Mouse (Mus musculus) kidney, postnatal 14 days (tissue): Measurements from ENCODE around the gene Lrrn3.

Experiments
- DNase-seq: peaks from one replicate; pipeline ENCODE4 v3.0.0; 2022; ENCODE audit warnings: mixed read lengths

Gene Lrrn3

GRCm38 (mm10) chr12:41486331-41486730 lies at the start of gene Lrrn3:
Gene Lrrn3, minus strand, starts transcription at chr12:41486431.
- DNase-seq, result no peak

GRCm38 (mm10) chr12:41528410-41528809 lies 42.2 kb upstream of the Lrrn3 start:
- DNase-seq, result no peak

- no peak for DNase-seq
Observed at GRCm38 (mm10) chr12:41526688-41527087, 40.5 kb upstream of the Lrrn3 start.

- DNase-seq, result no peak
Observed at GRCm38 (mm10) chr12:41521671-41522070, 35.4 kb upstream of the Lrrn3 start.

GRCm38 (mm10) chr12:41520326-41520725 lies 34.1 kb upstream of the Lrrn3 start:
- no peak for DNase-seq

- DNase-seq, result no peak
Observed at GRCm38 (mm10) chr12:41518897-41519296, 32.7 kb upstream of the Lrrn3 start.

- DNase-seq, result no peak
Observed at GRCm38 (mm10) chr12:41510588-41510987, 24.4 kb upstream of the Lrrn3 start.

GRCm38 (mm10) chr12:41508610-41509009 lies 22.4 kb upstream of the Lrrn3 start:
- DNase-seq, result no peak

- DNase-seq, result no peak
Observed at GRCm38 (mm10) chr12:41500049-41500820, 14.0 kb upstream of the Lrrn3 start.

- no peak for DNase-seq
Observed at GRCm38 (mm10) chr12:41494620-41495019, 8.4 kb upstream of the Lrrn3 start.

GRCm38 (mm10) chr12:41487005-41487404 lies 774 bp upstream of the Lrrn3 start:
- peak; percentile 26 for DNase-seq

- peak; percentile 58 for DNase-seq
Observed at GRCm38 (mm10) chr12:41485512-41486215, 567 bp downstream of the Lrrn3 start.

GRCm38 (mm10) chr12:41484689-41485511 lies 1.3 kb downstream of the Lrrn3 start:
- no peak for DNase-seq

- DNase-seq, result no peak
Observed at GRCm38 (mm10) chr12:41483593-41484451, 2.4 kb downstream of the Lrrn3 start.

GRCm38 (mm10) chr12:41483091-41483592 lies 3.1 kb downstream of the Lrrn3 start:
- no peak for DNase-seq

- DNase-seq, result no peak
Observed at GRCm38 (mm10) chr12:41481486-41481885, 4.7 kb downstream of the Lrrn3 start.

GRCm38 (mm10) chr12:41469096-41469801 lies 17.0 kb downstream of the Lrrn3 start:
- no peak for DNase-seq

GRCm38 (mm10) chr12:41468374-41468991 lies 17.7 kb downstream of the Lrrn3 start:
- DNase-seq, result no peak

- DNase-seq, result peak; percentile 41
Observed at GRCm38 (mm10) chr12:41438446-41438845, 47.8 kb downstream of the Lrrn3 start.

- DNase-seq, result no peak
Observed at GRCm38 (mm10) chr12:41436206-41436985, 49.8 kb downstream of the Lrrn3 start.
